In genomic region chr9:109849312-109849758, GRCm38 (mm10) we compare ENCODE assay signal across 7 mouse cellular contexts. TPM values are rescaled to one million over a fixed set of nuclear protein-coding genes. Genes with fewer than 3 reads are reported as not detected.
DNase-seq lines count a peak whose midpoint lies in the region; ATAC-seq and TF ChIP-seq lines count a peak whose summit lies in the region.

Gene Camp (minus strand): TSS chr9:109849617.

- H3K4me2 ChIP-seq in intestine, postnatal 0 days (replicated peaks; ENCODE audit: low read depth), result peak within 1 kb of the TSS; percentile 24; the same call in 1 of the 2 replicates

- WGBS in intestine, postnatal 0 days, result 52% methylated on average over 6 of the region's 6 CpGs

- peak; percentile 25; the same call in 1 of the 2 replicates for TF ChIP-seq CTCF in intestine, postnatal 0 days (IDR thresholded peaks at IDR 0.05; ENCODE audit: low read depth)

- H3K4me3 ChIP-seq in intestine, postnatal 0 days (ENCODE audit: low read depth, low read length), result no peak within 1 kb of the TSS

- no peaks in the 10 kb centered on the region for H3K9me3 ChIP-seq in intestine, postnatal 0 days (ENCODE audit: control insufficient read depth)

- no peak within 1 kb of the TSS for H3K27ac ChIP-seq in intestine, postnatal 0 days (ENCODE audit: low read depth, low read length)

- no peaks in the 10 kb centered on the region for H3K27me3 ChIP-seq in intestine, postnatal 0 days (replicated peaks; ENCODE audit: control insufficient read depth, insufficient read depth, low read length)

- peak; percentile 38 for DNase-seq in urinary bladder, postnatal 14 days (ENCODE audit: low spot score)
- DNase-seq in urinary bladder, postnatal 10 days (ENCODE audit: low spot score), result no peak
- peak; percentile 76 for DNase-seq in fibroblast of lung, adult 2 months (ENCODE audit: low read depth)
- DNase-seq in thymus, postnatal 4 days, result no peak
- DNase-seq in yolk sac, embryonic 10.5 days (ENCODE audit: low spot score), result no peak

- no peak within 1 kb of the TSS for H3K9ac ChIP-seq in intestine, postnatal 0 days (ENCODE audit: low read depth, low read length)

- no peaks in the 10 kb centered on the region for H3K36me3 ChIP-seq in intestine, postnatal 0 days (ENCODE audit: control insufficient read depth, insufficient read depth)

- no peaks in the 10 kb centered on the region; the same call in none of the 2 replicates for H3K4me1 ChIP-seq in intestine, postnatal 0 days (replicated peaks; ENCODE audit: control insufficient read depth, insufficient read depth, low read length)

- no peak for ATAC-seq in intestine, postnatal 0 days
- ATAC-seq in megakaryocyte progenitor cell, adult 5-6 weeks (replicated peaks; ENCODE audit: poor library complexity), result peak; percentile 96

RNA-seq across cellular contexts. Expression of gene Camp, which starts in this region (rescaled TPM):
- 1.3 TPM in 2 replicates for polyA plus RNA-seq in intestine, postnatal 0 days (2015; fragmentation: Nextera tagmentation; extraction: Ambion mirVana)
- 257 and 482 TPM in 2 replicates for total RNA-seq in megakaryocyte progenitor cell, adult 5-6 weeks (2015)
- 178 and 390 TPM in 2 replicates for total RNA-seq in megakaryocyte progenitor cell, adult 5-6 weeks (2017)

Comparison
In these comparisons a context has a peak if more than half of its experiments do, and no peak if none do; other contexts are left out.
1. DNase-seq: peak in urinary bladder, postnatal 14 days (single experiment) and fibroblast of lung, adult 2 months (single experiment); none in urinary bladder, postnatal 10 days (single experiment), thymus, postnatal 4 days (single experiment) and yolk sac, embryonic 10.5 days (single experiment).